Mouse (Mus musculus) ovary, postnatal 36 days (tissue): Measurements from ENCODE around the gene Wnk1.

Experiments
- DNase-seq: peaks from one replicate; pipeline ENCODE4 v3.0.0; 2022; ENCODE audit warnings: low spot score, mixed read lengths

The Wnk1 gene

GRCm38 (mm10) chr6:119903081-119903789 lies 135.2 kb downstream of the Wnk1 start:
- DNase-seq, result no peak

- DNase-seq, result peak; percentile 82
Observed at GRCm38 (mm10) chr6:119902204-119903080, 136.0 kb downstream of the Wnk1 start, which contains the start of gene Rad52. Rad52 (plus strand) TSS chr6:119902698.

GRCm38 (mm10) chr6:119892711-119893110 lies 145.8 kb downstream of the Wnk1 start:
- no peak for DNase-seq

GRCm38 (mm10) chr6:119883151-119883550 lies 155.3 kb downstream of the Wnk1 start:
- DNase-seq, result no peak
